Mouse (Mus musculus): ENCODE measurements at regions not wholly inside any gene's neighbourhood (a gene's known extent, or its start where the extent isn't known, plus 50 kb on each side); places are given as distances from the start of the nearest gene placed in this dataset.

GRCm38 (mm10) chr7:82957208-82957977 is 90.3 kb downstream of the Mex3b start:
- DNase-seq (ENCODE audit: low spot score) (no peak), ATAC-seq (ENCODE audit: low FRiP score) (no peak)
- H3K4me2 ChIP-seq (replicated peaks; ENCODE audit: low read depth, low read length): no peak overlapping the region
- H3K27ac ChIP-seq (ENCODE audit: low read depth, low read length): no peak overlapping the region
- 59% methylated on average over 20 of the region's 20 CpGs for WGBS
- no peaks in the 10 kb centered on the region for H3K9me3 ChIP-seq (ENCODE audit: control insufficient read depth, low read length)
- H3K27me3 ChIP-seq (ENCODE audit: control insufficient read depth, insufficient read depth, low read length): no peaks in the 10 kb centered on the region
- no peak overlapping the region for H3K9ac ChIP-seq (ENCODE audit: low read depth, low read length)
- H3K4me3 ChIP-seq (ENCODE audit: low read depth, low read length): no peak overlapping the region
- H3K36me3 ChIP-seq (ENCODE audit: control insufficient read depth, insufficient read depth, low read length): no peaks in the 10 kb centered on the region
- H3K4me1 ChIP-seq (replicated peaks; ENCODE audit: control insufficient read depth, insufficient read depth, low read length): no peaks in the 10 kb centered on the region

GRCm38 (mm10) chr7:82970599-82970998 is 103.5 kb downstream of the Mex3b start:
- Histone ChIP-seq H3K36me3 (ENCODE audit: control insufficient read depth, insufficient read depth, low read length) (no peaks in the 10 kb centered on the region), H3K4me2 (replicated peaks; ENCODE audit: low read depth, low read length) (no peak overlapping the region), H3K9ac (ENCODE audit: low read depth, low read length) (no peak overlapping the region), H3K27ac (ENCODE audit: low read depth, low read length) (no peak overlapping the region), H3K4me3 (ENCODE audit: low read depth, low read length) (no peak overlapping the region), H3K9me3 (ENCODE audit: control insufficient read depth, low read length) (no peaks in the 10 kb centered on the region), H3K27me3 (ENCODE audit: control insufficient read depth, insufficient read depth, low read length) (no peaks in the 10 kb centered on the region), H3K4me1 (replicated peaks; ENCODE audit: control insufficient read depth, insufficient read depth, low read length) (no peaks in the 10 kb centered on the region)
- ATAC-seq (ENCODE audit: low FRiP score): no peak
- DNase-seq (ENCODE audit: low spot score): no peak
- WGBS: 90% methylated on average over 1 of the region's 1 CpGs

DNA sequence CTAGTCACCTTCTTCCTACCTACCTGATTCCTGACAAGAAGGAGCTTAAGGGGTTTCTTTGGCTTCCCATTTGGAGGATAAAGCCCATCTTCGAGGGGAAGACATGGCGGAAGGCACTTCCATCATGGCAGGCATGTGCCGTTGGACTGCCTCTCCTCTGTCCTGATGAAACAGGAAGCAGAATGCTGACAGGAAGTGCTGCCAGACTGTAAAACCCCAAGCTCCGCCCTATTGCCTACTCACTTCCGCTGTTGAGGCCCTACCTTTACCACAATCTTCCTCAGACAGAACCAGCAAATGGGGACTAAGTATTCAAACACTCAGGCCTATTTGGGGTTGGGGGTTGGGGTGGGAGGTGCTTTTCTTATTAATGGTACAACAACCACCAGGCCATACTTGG is 104.1 kb downstream of the Mex3b start:
- no peak for ATAC-seq (ENCODE audit: low FRiP score)
- no peak overlapping the region for H3K9ac ChIP-seq (ENCODE audit: low read depth, low read length)
- no peak overlapping the region for H3K4me3 ChIP-seq (ENCODE audit: low read depth, low read length)
- no peaks in the 10 kb centered on the region for H3K36me3 ChIP-seq (ENCODE audit: control insufficient read depth, insufficient read depth, low read length)
- no peak overlapping the region for H3K4me2 ChIP-seq (replicated peaks; ENCODE audit: low read depth, low read length)
- no peak overlapping the region for H3K27ac ChIP-seq (ENCODE audit: low read depth, low read length)
- H3K27me3 ChIP-seq (ENCODE audit: control insufficient read depth, insufficient read depth, low read length): no peaks in the 10 kb centered on the region
- DNase-seq (ENCODE audit: low spot score): no peak
- no peaks in the 10 kb centered on the region for H3K9me3 ChIP-seq (ENCODE audit: control insufficient read depth, low read length)
- no peaks in the 10 kb centered on the region for H3K4me1 ChIP-seq (replicated peaks; ENCODE audit: control insufficient read depth, insufficient read depth, low read length)
- WGBS: 93% methylated on average over 5 of the region's 5 CpGs

DNA sequence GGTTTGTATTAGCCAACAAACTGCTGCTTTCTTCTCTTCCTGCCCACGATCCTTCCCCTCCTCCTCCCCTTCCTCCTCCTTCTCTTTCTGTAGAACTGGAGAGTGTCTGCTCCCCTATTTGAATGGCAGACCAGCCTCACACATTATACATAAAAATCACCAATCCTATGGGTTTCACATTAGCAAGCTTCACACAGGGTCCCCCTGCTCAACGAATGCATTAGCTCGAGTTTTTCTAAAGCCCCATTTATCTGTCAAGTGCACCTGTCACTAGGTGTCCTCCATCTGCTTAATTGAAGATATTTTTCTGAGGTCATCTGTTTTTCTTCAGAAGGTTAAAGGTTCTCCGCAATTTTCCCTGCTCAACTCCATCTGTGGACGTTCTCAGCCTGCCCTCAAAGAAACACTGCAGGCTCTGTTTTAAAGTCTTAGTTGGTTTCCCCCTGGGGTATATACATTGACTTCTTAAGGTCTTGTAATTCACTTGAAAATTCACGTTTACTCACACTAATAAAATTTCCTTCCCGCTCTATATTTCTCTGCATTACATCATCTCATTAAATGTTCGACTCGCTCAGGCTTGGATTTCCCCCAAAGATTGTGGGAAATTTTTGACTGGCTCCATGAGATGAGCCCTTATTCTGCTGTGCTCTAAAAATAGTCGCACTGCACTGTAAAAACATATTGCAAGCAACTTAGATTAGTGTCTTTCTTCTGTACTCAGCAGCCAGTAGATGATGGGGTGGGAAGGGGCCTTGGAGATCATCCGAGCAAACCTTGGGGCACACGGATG is 105.3 kb downstream of the Mex3b start:
- Histone ChIP-seq H3K27ac (ENCODE audit: low read depth, low read length) (no peak overlapping the region), H3K9ac (ENCODE audit: low read depth, low read length) (no peak overlapping the region), H3K4me1 (replicated peaks; ENCODE audit: control insufficient read depth, insufficient read depth, low read length) (no peaks in the 10 kb centered on the region), H3K36me3 (ENCODE audit: control insufficient read depth, insufficient read depth, low read length) (no peaks in the 10 kb centered on the region), H3K9me3 (ENCODE audit: control insufficient read depth, low read length) (no peaks in the 10 kb centered on the region), H3K27me3 (ENCODE audit: control insufficient read depth, insufficient read depth, low read length) (no peaks in the 10 kb centered on the region), H3K4me2 (replicated peaks; ENCODE audit: low read depth, low read length) (no peak overlapping the region), H3K4me3 (ENCODE audit: low read depth, low read length) (no peak overlapping the region)
- DNase-seq (ENCODE audit: low spot score): no peak
- WGBS: 69% methylated on average over 12 of the region's 12 CpGs
- no peak for ATAC-seq (ENCODE audit: low FRiP score)

GRCm38 (mm10) chr7:82990708-82991107 is 123.6 kb downstream of the Mex3b start:
- Histone ChIP-seq H3K4me2 (replicated peaks; ENCODE audit: low read depth, low read length) (no peak overlapping the region), H3K9me3 (ENCODE audit: control insufficient read depth, low read length) (no peaks in the 10 kb centered on the region), H3K4me3 (ENCODE audit: low read depth, low read length) (no peak overlapping the region), H3K27ac (ENCODE audit: low read depth, low read length) (no peak overlapping the region), H3K9ac (ENCODE audit: low read depth, low read length) (no peak overlapping the region), H3K4me1 (replicated peaks; ENCODE audit: control insufficient read depth, insufficient read depth, low read length) (no peaks in the 10 kb centered on the region), H3K36me3 (ENCODE audit: control insufficient read depth, insufficient read depth, low read length) (no peaks in the 10 kb centered on the region), H3K27me3 (ENCODE audit: control insufficient read depth, insufficient read depth, low read length) (no peaks in the 10 kb centered on the region)
- ATAC-seq (ENCODE audit: low FRiP score): no peak
- no peak for DNase-seq (ENCODE audit: low spot score)

GRCm38 (mm10) chr7:82993136-82993535 is 126.0 kb downstream of the Mex3b start:
- 91% methylated on average over 5 of the region's 5 CpGs for WGBS
- no peak for ATAC-seq (ENCODE audit: low FRiP score)
- no peak overlapping the region for H3K4me2 ChIP-seq (replicated peaks; ENCODE audit: low read depth, low read length)
- DNase-seq (ENCODE audit: low spot score): no peak
- H3K27me3 ChIP-seq (ENCODE audit: control insufficient read depth, insufficient read depth, low read length): no peaks in the 10 kb centered on the region
- H3K27ac ChIP-seq (ENCODE audit: low read depth, low read length): no peak overlapping the region
- no peak overlapping the region for H3K9ac ChIP-seq (ENCODE audit: low read depth, low read length)
- H3K4me1 ChIP-seq (replicated peaks; ENCODE audit: control insufficient read depth, insufficient read depth, low read length): no peaks in the 10 kb centered on the region
- no peaks in the 10 kb centered on the region for H3K36me3 ChIP-seq (ENCODE audit: control insufficient read depth, insufficient read depth, low read length)
- no peaks in the 10 kb centered on the region for H3K9me3 ChIP-seq (ENCODE audit: control insufficient read depth, low read length)
- H3K4me3 ChIP-seq (ENCODE audit: low read depth, low read length): no peak overlapping the region

GRCm38 (mm10) chr7:82998848-82999247 is 131.7 kb downstream of the Mex3b start:
- no peaks in the 10 kb centered on the region for H3K36me3 ChIP-seq (ENCODE audit: control insufficient read depth, insufficient read depth, low read length)

GRCm38 (mm10) chr7:83007540-83007939 is 140.4 kb downstream of the Mex3b start:
- WGBS: 92% methylated on average over 4 of the region's 4 CpGs
- H3K27ac ChIP-seq (ENCODE audit: low read depth, low read length): no peak overlapping the region
- no peak for DNase-seq (ENCODE audit: low spot score)
- H3K27me3 ChIP-seq (ENCODE audit: control insufficient read depth, insufficient read depth, low read length): no peaks in the 10 kb centered on the region
- H3K4me3 ChIP-seq (ENCODE audit: low read depth, low read length): no peak overlapping the region
- no peaks in the 10 kb centered on the region for H3K4me1 ChIP-seq (replicated peaks; ENCODE audit: control insufficient read depth, insufficient read depth, low read length)
- H3K9me3 ChIP-seq (ENCODE audit: control insufficient read depth, low read length): no peaks in the 10 kb centered on the region
- H3K9ac ChIP-seq (ENCODE audit: low read depth, low read length): no peak overlapping the region
- no peak for ATAC-seq (ENCODE audit: low FRiP score)
- no peak overlapping the region for H3K4me2 ChIP-seq (replicated peaks; ENCODE audit: low read depth, low read length)
- H3K36me3 ChIP-seq (ENCODE audit: control insufficient read depth, insufficient read depth, low read length): no peaks in the 10 kb centered on the region

More at GRCm38 (mm10) chr7:82998848-82999247, 131.7 kb downstream of the Mex3b start:
- H3K27ac ChIP-seq (ENCODE audit: low read depth, low read length): no peak overlapping the region
- no peaks in the 10 kb centered on the region for H3K9me3 ChIP-seq (ENCODE audit: control insufficient read depth, low read length)
- WGBS: 93% methylated on average over 2 of the region's 2 CpGs
- H3K4me3 ChIP-seq (ENCODE audit: low read depth, low read length): no peak overlapping the region
- H3K4me2 ChIP-seq (replicated peaks; ENCODE audit: low read depth, low read length): no peak overlapping the region
- H3K4me1 ChIP-seq (replicated peaks; ENCODE audit: control insufficient read depth, insufficient read depth, low read length): no peaks in the 10 kb centered on the region
- no peak for DNase-seq (ENCODE audit: low spot score)
- ATAC-seq (ENCODE audit: low FRiP score): no peak
- H3K9ac ChIP-seq (ENCODE audit: low read depth, low read length): no peak overlapping the region
- H3K27me3 ChIP-seq (ENCODE audit: control insufficient read depth, insufficient read depth, low read length): no peaks in the 10 kb centered on the region

- ATAC-seq (ENCODE audit: low FRiP score) (no peak), DNase-seq (ENCODE audit: low spot score) (no peak)
- 85% methylated on average over 2 of the region's 2 CpGs for WGBS
- no peaks in the 10 kb centered on the region for H3K9me3 ChIP-seq (ENCODE audit: control insufficient read depth, low read length)
- no peaks in the 10 kb centered on the region for H3K27me3 ChIP-seq (ENCODE audit: control insufficient read depth, insufficient read depth, low read length)
- H3K4me2 ChIP-seq (replicated peaks; ENCODE audit: low read depth, low read length): no peak overlapping the region
- H3K4me1 ChIP-seq (replicated peaks; ENCODE audit: control insufficient read depth, insufficient read depth, low read length): no peaks in the 10 kb centered on the region
- no peak overlapping the region for H3K4me3 ChIP-seq (ENCODE audit: low read depth, low read length)
- no peaks in the 10 kb centered on the region for H3K36me3 ChIP-seq (ENCODE audit: control insufficient read depth, insufficient read depth, low read length)
- H3K27ac ChIP-seq (ENCODE audit: low read depth, low read length): no peak overlapping the region
- H3K9ac ChIP-seq (ENCODE audit: low read depth, low read length): no peak overlapping the region
Measured at GRCm38 (mm10) chr7:83012145-83012544, 145.0 kb downstream of the Mex3b start.
